Mouse (Mus musculus): ENCODE measurements around the gene 3110001I22Rik.

3110001I22Rik gene

DNA sequence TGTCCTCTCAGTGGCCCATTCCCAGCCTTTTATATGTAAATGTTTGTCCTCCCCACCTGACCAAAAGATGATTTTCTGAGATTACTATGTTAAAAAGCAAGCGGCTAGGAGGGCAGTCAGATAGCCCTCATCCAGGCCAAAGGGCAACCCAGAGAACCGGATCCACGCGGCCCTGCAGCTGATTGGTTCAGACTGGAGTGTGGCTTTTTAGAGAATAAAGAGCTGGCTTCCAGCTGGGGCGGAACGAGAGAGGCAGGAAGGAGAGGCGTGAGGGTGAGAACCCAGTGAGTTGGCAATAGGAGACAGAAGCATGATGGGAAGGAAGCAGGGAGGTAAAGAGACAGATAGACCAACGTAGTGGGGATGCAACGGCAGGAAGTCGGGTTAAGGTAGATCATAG, 51.2 kb downstream of the 3110001I22Rik start:
- DNase-seq = no peak

DNA sequence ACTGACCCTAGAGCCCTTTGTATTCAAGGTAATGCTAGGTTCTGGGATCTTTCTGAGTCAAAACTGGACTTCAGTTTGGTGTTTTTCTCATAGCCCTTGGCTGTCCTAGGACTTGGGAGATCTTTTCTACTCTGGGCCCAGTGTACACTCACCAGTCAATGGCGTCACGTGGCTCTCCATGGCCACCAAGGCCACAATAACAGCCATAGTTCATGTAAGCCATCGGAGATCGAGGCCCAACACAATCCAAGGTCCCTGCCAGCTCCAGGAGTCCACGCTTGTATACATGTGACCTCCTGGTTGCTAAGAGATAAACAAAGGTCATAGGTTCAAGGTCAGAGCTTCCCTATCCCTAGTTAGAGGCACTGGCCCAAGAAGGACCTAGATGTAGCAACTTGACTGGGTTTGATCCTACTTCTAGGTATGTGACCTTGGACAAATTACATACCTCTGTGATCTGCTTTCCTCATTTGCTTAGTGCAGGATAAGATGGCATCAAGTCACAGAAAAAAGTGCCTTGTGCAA, 56.1 kb downstream of the 3110001I22Rik start:
- no peak for DNase-seq
